Mouse (Mus musculus) gastrocnemius, postnatal 36 days (tissue): ENCODE results near the gene Tob2. TPM values are rescaled to one million over a fixed set of nuclear protein-coding genes. Genes with fewer than 3 reads are reported as not detected.

Experiments used
- total RNA-seq, 2 experiments: library from RNA; stranded (reverse); gene quantifications; 2 replicates each; pipeline ENCODE4 v1.2.3; 2021

The Tob2 gene
- total RNA-seq, 2 experiments from 2014 or later, result 90.3 to 144 TPM

Other genes with a start within 250 kb of the Tob2 start
- 1 to 10 TPM; 7.3 TPM for gene L3mbtl2, start 194.9 kb downstream of the Tob2 start, total RNA-seq
- 1 to 10 TPM in 1 of 2 experiments, under 1 TPM in 1; 0.67 to 1.4 TPM for gene Chadl, start 161.5 kb downstream of the Tob2 start, total RNA-seq
- gene Zc3h7b, start 113.7 kb downstream of the Tob2 start, total RNA-seq, result 10 to 100 TPM; 27.3 to 28.3 TPM
- 10 to 100 TPM; 18.9 to 19.5 TPM for gene Rangap1, start 113.3 kb downstream of the Tob2 start, total RNA-seq
- gene Tef, start 56.4 kb downstream of the Tob2 start, total RNA-seq, result 100 to 1,000 TPM; 167 to 181 TPM
- gene Phf5a, start 13.1 kb upstream of the Tob2 start, total RNA-seq, result 10 to 100 TPM; 38.1 to 39.4 TPM
- 1,000 to 10,000 TPM; 1,185 to 1,290 TPM for gene Aco2, start 13.5 kb upstream of the Tob2 start, total RNA-seq
- 1 to 10 TPM; 7.7 TPM for gene Polr3h, start 67.4 kb upstream of the Tob2 start, total RNA-seq
- 1 to 10 TPM; 1.8 to 2.3 TPM for gene Csdc2, start 78.0 kb upstream of the Tob2 start, total RNA-seq
- gene Pmm1, start 102.1 kb upstream of the Tob2 start, total RNA-seq, result 10 to 100 TPM; 14.7 to 15.5 TPM
- gene 1700029P11Rik, start 121.7 kb upstream of the Tob2 start, total RNA-seq, result not detected
- gene Xrcc6, start 129.0 kb upstream of the Tob2 start, total RNA-seq, result 10 to 100 TPM; 17.8 to 22.9 TPM
- 10 to 100 TPM; 16.7 to 17.7 TPM for gene Desi1, start 175.1 kb upstream of the Tob2 start, total RNA-seq
- 10 to 100 TPM; 36.0 to 47.5 TPM for gene Snu13, start 188.8 kb upstream of the Tob2 start, total RNA-seq
- not detected for gene 4930407I10Rik, start 200.4 kb upstream of the Tob2 start, total RNA-seq
- under 1 TPM; 0.08 to 0.15 TPM for gene Mei1, start 211.2 kb upstream of the Tob2 start, total RNA-seq